Mouse (Mus musculus): ENCODE data around the gene Olfr789.

GRCm38 (mm10) chr10:129538862-129539261 is 54.3 kb downstream of the Olfr789 start, which contains the start of gene Olfr792:
- no peak for TF ChIP-seq TCF12 (IDR thresholded peaks at IDR 0.05; ENCODE audit: low read depth, low read length)
- no peak for TF ChIP-seq CTCF (IDR thresholded peaks at IDR 0.05 in 2 of 3, conservative IDR thresholded peaks at IDR 0.05 in 1 of 3; ENCODE audit: control insufficient read depth in 1 of 3, insufficient read depth in 1 of 3, low read depth in 2 of 3, low read length in 3 of 3, poor library complexity in 1 of 3, severe bottlenecking in 1 of 3)
- TF ChIP-seq GABPA (IDR thresholded peaks at IDR 0.05; ENCODE audit: low read depth, low read length): no peak
- no peak for TF ChIP-seq GATA1 (IDR thresholded peaks at IDR 0.05; ENCODE audit: low read depth, low read length)
- TF ChIP-seq EP300 (IDR thresholded peaks at IDR 0.05; ENCODE audit: low read depth in 1 of 2, low read length in 2 of 2): no peak
- TF ChIP-seq MXI1 (IDR thresholded peaks at IDR 0.05; ENCODE audit: low read depth, low read length): no peak
- no peak for TF ChIP-seq ZNF384 (IDR thresholded peaks at IDR 0.05; ENCODE audit: low read depth, low read length)
- TF ChIP-seq KAT2A (conservative IDR thresholded peaks at IDR 0.05; ENCODE audit: low read depth, low read length): no peak
- no peak for TF ChIP-seq POLR2A (IDR thresholded peaks at IDR 0.05; ENCODE audit: control insufficient read depth in 1 of 2, insufficient read depth in 1 of 2, low read depth in 1 of 2, low read length in 2 of 2, poor library complexity in 1 of 2)
- TF ChIP-seq NRF1 (IDR thresholded peaks at IDR 0.05; ENCODE audit: insufficient read depth, low read depth, low read length, poor library complexity, severe bottlenecking): no peak

Measured in MEL (cell line).